Mouse (Mus musculus) thymus, adult 18-20 months (tissue): ENCODE results near the gene H2-T24.

Source experiments
- DNase-seq, 2 experiments: peaks; one replicate each; pipeline ENCODE4 v3.0.0; 2022; ENCODE audit warnings: mixed read lengths in 2 of 2

H2-T24 gene

DNA sequence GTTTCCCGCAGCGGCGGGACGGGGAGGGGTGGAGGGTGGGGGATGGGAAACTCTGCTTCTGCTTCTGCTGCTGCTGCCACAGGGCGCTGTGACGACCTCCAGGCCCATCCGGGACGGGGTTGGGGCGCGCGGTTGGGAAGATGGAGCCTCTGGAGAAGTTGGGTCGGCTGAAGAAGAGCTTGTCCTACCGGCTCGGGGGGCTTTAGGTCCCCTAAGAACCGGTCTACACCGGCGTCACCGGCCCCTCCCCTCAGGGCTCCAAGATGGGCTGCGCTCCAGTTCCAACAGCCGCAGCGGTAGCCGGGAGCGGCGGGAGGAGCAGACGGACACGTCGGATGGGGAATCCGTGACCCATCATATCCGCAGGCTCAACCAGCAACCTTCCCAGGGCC lies 40.0 kb downstream of the H2-T24 start:
- peak; percentile 45 to 61 for DNase-seq

DNA sequence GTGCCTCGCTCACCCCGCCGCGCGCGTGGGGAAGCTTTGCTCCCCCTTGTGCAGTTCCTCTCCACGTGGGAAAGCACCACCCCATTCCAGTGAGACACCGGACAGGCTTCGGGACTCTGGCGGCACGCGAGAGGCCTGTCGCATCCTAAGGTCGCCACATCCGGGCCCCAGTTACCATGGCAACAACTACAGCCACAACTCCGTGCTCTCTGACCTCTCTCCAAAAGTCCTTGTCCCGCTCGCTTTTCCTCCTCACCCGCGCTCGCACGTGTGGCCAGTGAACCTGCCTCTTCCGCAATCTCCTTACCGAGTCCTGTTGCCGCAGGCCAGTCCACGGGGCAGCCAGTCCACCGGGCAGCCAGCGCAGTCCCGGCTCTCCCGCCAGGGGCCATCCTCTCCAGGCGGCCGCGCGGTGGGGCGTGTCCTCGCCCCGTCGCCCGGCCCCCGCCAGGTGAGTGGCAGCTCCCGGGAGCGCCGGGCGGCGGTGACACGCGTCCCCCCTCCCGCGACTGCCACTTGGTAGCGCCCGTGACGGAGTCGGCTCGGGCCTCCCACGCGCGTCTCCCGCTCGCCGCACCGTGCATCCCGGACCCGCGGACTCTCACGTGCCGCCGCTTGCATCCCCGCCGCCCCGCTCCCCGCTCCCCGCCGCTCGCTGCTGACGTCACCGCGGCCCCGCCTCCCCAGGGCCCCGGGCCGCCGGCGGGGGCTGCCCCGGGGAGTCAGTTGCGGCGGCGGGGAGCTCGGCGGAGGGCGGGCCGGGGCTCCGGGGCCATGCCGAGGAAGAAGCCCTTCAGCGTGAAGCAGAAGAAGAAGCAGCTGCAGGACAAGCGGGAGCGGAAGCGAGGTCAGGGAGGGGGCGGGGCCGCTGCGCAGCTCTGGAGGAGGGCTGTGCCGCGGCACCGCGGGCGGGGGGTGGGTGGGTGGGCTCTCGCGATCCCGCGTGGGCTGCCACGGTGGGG lies 40.7 kb downstream of the H2-T24 start, which contains the start of the genes Gnl1 and Prr3:
Gene Gnl1, plus strand, starts transcription at position 451 of the 962 bp plus-strand sequence.
Gene Prr3, minus strand, starts transcription at position 836 of the 962 bp plus-strand sequence.
- DNase-seq: peak; percentile 75 to 82

DNA sequence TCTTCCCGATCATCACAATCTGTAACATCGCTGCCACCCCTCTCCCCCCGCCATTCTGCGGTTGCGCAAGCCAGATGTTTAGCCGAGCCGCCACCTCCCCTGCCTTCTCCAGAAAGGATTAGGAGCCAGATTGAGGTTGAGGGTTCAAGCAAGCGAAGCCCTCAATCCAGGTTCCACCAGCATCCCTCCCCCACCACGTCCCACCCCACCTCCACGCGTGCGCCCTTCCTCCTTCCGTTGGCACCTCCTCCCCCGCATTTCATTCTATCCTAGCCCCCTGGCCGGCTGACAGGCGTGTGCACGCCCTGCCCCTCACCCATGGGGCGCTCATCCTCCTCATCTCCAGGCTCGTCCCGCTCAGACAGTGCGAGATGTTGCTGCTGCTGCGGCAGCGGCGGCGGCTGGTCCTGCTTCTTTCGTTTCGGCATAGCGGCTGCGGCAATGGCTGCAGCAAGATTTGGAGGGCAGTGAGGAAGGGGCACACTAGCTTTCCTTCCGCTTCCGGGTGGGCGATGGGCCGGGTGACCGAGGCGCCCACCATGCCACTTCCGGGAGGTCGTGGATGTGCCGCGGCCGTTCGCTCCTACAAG lies 41.5 kb downstream of the H2-T24 start:
- peak in 1 of 2 experiments; percentile 75 for DNase-seq

DNA sequence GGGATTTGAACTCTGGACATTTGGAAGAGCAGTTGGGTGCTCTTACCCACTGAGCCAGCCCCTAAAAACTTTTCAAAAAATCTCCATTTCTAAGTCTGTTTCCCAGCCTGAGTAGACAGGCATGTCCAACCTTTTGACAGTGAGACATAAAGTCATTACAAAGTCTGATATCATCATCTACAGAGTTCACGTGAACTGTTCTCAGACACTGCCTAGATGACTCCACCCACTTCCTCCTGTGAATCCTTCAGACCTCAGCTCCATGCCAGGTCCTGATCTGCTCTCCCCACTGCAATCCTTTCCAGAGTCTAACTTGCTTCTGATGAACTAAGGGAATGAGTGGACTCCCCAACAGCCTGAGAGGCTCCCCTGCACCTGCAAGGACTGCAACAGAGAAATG lies 48.2 kb downstream of the H2-T24 start:
- DNase-seq: no peak

DNA sequence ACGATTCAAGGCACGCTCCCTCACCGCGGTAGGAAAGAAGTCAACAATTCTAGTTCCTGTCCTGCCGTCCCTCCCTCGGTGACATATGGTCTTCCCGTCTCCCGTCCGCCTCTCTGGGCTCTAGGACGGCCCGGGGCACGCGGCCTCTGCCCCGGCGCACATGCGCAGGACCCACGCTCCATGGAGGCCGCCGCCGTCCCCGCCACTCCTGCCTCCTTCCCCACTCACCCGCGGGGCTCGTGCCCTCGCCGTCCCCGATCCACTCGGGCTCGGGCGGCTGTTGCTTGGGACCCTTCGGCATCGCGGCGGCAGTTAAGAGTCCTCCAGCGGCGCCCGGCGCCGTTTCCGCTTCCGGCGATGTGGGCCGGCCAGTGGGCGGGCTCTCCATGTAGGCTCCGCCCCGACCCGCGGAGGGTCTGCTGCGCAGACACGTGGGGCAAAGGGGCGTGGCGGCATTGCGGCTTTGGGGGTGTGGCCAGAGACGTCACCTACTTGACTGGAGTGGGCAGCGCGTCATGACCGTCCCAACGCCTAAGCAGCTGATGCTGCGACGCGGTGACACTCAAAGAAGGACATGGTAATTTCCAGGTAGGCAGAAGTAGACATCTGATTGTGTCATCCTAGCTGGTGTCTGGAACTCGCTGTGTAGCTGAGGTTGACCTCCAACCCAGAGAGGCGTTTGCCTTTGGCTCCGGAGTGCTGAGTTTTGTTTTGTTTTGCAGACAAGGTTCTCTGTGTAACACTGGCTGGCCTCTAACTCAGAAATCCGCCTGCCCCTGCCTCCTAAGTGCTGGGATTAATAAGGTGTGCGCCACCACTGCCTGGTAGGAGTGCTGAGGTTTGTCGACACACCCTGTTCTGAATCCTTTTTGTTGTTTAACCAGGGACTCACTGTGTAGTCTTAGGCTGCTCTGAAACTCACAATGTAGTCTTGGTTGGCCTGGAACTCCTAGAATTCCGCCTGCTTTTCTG lies 50.7 kb downstream of the H2-T24 start, which contains the start of gene Abcf1:
Gene Abcf1, minus strand, starts transcription at position 344 of the 972 bp plus-strand sequence.
- peak; percentile 97 to 98 for DNase-seq

DNA sequence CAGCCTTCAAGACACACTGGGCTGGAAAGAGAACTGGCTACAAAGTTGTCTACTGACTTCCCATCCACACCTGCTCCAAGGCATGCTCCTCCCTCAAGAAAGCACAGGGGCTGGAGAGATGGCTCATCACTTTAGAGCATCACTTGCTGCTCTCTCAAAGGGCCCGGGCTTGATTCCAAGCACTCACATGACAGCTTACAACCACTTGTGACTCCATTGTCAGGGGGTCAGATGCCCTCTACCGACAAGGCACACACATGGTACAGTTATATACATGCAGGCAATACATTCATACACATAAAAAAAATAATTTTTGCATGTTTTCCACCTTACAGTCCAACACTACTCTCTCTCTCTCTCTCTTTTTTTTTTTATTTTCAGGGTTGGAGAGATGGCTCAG lies 52.7 kb downstream of the H2-T24 start:
- no peak for DNase-seq

DNA sequence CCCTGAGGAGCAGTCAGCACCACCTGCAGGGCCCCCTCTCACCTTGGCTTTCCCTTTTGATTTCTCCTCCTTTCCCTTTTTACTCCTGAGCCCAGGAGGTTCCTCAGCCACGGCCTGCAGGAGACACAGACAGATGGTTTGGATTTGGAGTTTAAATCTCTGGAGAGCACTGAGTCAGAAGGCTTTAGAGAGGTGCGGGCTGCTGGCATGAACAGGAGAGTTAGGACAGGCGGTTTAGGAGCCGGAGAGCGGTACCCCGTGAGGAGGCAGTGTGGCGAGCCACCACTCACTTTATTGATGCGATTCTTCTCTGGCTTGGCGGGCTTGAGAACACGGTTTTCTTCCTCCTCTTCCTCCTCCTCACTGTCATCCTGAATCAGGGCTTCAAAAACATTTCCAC lies 57.1 kb downstream of the H2-T24 start:
- DNase-seq: no peak

DNA sequence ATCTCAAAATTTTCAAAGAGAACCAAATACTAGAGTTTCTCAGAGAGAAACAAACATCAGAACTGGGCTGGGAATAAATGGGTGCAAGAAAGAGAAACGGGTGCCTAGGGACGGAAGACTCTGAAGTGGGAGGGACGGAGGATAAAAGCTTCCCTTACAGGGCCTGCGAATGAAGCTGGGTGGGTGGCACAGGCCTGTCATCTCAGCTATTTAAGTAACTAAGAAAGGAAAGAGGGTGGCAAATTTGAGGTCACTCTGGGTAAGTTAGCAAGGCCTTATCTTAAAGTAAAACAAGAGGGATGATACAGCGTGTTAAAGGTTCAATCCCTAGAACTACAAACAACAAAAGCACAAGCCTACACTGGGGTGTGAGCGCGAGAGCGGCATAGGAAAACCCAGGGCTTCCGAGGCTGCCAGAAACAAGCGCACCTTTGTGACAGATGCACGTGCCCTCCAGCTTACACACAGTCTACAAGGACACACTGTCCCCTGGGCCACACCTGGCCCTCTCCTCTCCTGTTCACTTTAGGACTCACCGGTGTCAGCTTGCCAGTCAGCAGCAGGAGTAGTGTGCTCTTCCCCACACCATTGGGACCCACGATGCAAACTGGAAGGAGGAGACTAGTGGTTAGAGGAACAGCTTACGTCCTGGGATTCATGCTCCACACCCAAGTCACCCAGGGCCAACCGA lies 61.7 kb downstream of the H2-T24 start:
- DNase-seq: no peak
